Mouse (Mus musculus) mouse embryonic stem cell (cell line): ENCODE data around the gene Ldb2.

Experiments used
- in situ Hi-C, 2 experiments: fragments of 300-500 bp; cut with MboI; formaldehyde crosslinking; loops; 1 replicate in 1 of 2; 3 replicates in 1 of 2; pipeline ENCODE4 v1.14.3; 2019 to 2020; ENCODE audit warnings: low sequenced_read_pairs in 2 of 2, low pct_unique_long_range_greater_than_20kb in 1 of 2, mixed read lengths in 1 of 2; ENCODE audit not compliant: unreplicated experiment in 1 of 2

The Ldb2 gene

GRCm38 (mm10) chr5:44799053-44799860 lies at the start of gene Ldb2:
TSS of gene Ldb2 (minus strand) at chr5:44799680.
- in situ Hi-C loops: no loop called here

- in situ Hi-C loops: no loop called here
Observed at GRCm38 (mm10) chr5:44831287-44831686, 31.8 kb upstream of the Ldb2 start.

GRCm38 (mm10) chr5:44815506-44815905 lies 16.0 kb upstream of the Ldb2 start:
- in situ Hi-C loops: no loop called here

- in situ Hi-C loops: no loop called here
Observed at GRCm38 (mm10) chr5:44805960-44806359, 6.5 kb upstream of the Ldb2 start.

GRCm38 (mm10) chr5:44801100-44801499 lies 1.6 kb upstream of the Ldb2 start:
- in situ Hi-C loops: no loop called here

- in situ Hi-C loops: no loop called here
Observed at GRCm38 (mm10) chr5:44799861-44800260, 381 bp upstream of the Ldb2 start.

GRCm38 (mm10) chr5:44798493-44798892 lies 987 bp downstream of the Ldb2 start:
- in situ Hi-C loops: no loop called here

- in situ Hi-C loops: no loop called here
Observed at GRCm38 (mm10) chr5:44798056-44798455, 1.4 kb downstream of the Ldb2 start.

GRCm38 (mm10) chr5:44784591-44784990 lies 14.9 kb downstream of the Ldb2 start:
- in situ Hi-C loops: no loop called here

GRCm38 (mm10) chr5:44779340-44779739 lies 20.1 kb downstream of the Ldb2 start:
- in situ Hi-C loops: no loop called here

- in situ Hi-C loops: no loop called here
Observed at GRCm38 (mm10) chr5:44768472-44768871, 31.0 kb downstream of the Ldb2 start.

GRCm38 (mm10) chr5:44764911-44765310 lies 34.6 kb downstream of the Ldb2 start:
- in situ Hi-C loops: no loop called here

- in situ Hi-C loops: no loop called here
Observed at GRCm38 (mm10) chr5:44759178-44759577, 40.3 kb downstream of the Ldb2 start.

GRCm38 (mm10) chr5:44754156-44754910 lies 45.1 kb downstream of the Ldb2 start:
- in situ Hi-C loops: no loop called here

GRCm38 (mm10) chr5:44745706-44746105 lies 53.8 kb downstream of the Ldb2 start:
- in situ Hi-C loops: no loop called here

GRCm38 (mm10) chr5:44736366-44736765 lies 63.1 kb downstream of the Ldb2 start:
- in situ Hi-C loops: no loop called here

- in situ Hi-C loops: no loop called here
Observed at GRCm38 (mm10) chr5:44734131-44734723, 65.3 kb downstream of the Ldb2 start.

- in situ Hi-C loops: no loop called here
Observed at GRCm38 (mm10) chr5:44729646-44730310, 69.7 kb downstream of the Ldb2 start.

- in situ Hi-C loops: no loop called here
Observed at GRCm38 (mm10) chr5:44727995-44728394, 71.5 kb downstream of the Ldb2 start.
